Mouse (Mus musculus): ENCODE measurements around the gene Zfp637.

Zfp637 gene

DNA sequence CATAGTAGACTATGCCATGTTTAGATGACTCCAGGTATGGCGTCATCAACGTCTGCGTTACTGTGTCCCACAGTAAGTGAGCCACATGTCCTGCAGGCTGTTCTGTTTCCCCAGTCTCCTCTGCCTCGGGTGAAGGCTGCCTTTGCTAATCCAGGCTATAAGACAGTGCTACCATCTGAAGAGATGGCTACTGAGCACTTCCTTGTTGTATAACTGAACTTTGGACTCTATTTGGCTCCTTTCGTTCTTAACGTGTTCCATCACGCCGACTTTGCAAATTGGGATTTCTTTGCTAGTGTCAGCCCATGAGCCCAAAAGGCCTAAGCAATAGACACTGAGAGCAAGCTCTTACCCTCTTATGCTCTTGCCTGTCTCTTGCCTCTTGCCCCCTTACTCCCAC is 27.2 kb downstream of the Zfp637 start:
- WGBS = 86% methylated on average over 8 of the region's 8 CpGs

DNA sequence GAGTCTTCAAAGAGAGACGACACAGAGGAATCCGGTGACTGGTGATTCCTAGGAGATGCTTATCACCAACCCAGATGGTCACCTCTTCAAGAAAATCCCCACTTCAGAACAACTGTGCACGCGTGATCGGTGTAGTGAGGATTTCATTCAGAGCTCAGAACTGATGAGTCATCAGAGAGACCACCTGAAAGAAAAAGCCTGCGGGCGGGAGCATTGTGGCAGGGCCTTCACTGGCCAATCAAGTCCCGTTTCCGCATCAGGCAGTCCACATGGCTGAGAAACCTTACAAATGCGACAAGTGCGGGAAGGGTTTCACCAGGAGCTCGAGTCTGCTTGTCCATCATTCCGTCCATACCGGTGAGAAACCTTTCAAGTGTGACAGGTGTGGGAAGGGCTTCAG is 30.1 kb downstream of the Zfp637 start:
- 89% methylated on average over 14 of the region's 14 CpGs for WGBS

DNA sequence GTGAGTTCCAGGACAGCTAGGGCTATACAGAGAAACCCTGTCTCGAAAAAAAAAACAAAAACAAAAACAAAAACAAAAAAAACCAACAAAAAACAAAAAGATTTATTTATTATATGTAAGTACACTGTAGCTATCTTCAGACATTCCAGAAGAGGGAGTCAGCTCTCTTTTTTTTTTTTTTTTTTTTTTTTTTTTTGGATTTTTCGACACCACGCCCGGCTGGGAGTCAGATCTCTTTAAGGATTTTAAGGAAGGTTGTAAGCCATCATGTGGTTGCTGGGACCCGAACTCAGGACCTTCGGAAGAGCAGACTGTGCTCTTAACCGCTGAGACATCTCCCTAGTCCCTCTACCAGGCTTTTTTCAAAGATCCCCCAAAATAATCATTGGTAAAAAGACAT is 32.5 kb downstream of the Zfp637 start:
- 76% methylated on average over 7 of the region's 7 CpGs for WGBS

DNA sequence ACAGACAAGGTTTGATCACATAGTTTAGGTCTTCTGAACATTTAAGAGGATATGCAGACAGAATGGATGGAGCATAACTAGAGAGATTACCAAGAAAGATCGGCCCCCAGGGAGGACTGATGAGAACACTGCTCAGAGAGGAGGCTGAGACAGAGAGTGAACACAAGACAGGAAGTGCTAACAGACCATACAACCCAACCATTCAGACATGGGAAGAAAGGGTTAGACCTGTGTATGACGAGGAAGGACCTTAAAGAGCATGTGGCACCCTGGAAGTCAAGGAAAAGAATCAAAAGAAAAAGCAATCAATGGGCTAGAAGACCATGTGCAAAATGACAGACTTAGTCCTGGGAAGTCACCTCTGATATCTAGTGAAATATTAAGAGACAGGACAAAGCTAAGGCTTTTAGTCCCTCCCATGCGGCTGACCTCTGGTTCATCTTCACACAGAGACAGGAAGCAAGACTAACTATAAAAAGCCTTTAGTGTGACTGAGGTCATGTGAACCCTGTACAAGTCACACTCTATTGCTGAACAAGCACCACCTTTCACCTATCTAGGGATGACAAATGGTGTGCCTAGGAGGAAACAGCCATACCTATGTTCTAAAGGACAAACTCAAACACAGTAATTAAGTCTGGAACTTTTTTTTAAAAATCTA is 33.8 kb downstream of the Zfp637 start:
- 76% methylated on average over 3 of the region's 3 CpGs for WGBS

DNA sequence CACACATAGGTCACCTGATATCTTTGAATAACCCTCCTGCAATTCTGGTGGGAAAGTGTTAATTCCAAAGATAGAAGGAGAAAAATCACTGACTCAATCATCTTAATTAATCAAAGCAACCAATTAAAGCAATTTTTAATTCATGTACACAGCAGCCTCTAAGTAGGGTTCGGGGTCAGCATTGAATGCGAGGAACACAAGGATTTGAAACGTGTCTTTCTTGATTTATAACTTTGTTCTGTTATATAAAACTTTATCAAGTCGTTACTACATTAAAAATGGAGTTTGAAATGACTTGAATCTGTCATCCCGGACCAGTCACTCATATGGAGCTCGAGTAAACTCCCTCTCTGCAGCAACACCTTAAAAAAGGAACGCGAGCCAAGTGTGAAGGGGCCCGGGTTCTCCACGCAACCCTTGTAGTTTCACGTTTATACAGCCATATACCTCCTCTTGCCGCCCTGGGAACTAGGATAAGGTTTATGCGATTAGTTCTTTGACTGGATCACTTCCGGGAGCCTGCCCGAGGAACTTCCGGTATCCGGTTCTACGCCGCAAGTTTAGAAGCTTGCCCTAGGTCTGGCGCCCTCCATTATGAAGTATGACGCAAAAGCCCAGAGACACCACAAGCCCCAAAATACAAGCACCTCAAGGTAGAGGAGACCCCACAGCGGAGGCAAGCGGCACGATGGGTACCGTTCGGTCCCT is 37.9 kb downstream of the Zfp637 start:
- 12% methylated on average over 26 of the region's 26 CpGs for WGBS

DNA sequence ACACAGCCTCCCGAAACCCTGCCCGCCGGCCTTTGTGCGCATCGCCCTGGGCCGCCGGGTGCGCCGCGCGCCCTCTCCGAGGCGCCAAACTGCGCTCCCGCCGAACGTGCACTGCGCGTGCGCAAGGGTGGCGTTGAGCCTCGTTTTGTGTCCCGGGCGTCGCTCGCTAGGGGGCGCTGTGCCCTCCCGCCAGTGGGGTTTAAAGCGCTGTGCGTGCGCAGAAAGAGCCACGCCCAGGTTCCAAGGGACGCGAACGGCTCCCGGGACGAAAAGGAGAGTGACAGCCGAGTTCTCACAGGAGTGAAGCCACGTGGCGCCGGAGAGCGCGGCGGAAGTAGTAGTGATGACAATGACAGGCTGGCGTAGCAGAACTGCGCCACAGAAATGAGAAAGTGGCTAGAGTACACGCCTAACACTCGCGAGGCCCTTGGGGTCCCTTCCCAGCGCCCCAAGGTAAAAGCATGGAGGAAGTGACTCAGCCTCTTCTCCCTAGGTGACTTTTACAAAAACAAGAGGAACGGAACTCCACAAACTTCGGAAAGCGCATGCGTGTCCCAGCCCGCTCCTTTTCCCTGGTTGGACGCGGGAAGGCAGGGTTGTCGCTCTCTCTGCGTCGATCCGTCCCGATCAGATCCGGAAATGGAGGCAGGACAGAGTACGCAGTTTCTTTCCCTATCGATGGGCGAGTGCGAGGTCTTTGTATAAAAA is 38.6 kb downstream of the Zfp637 start:
- WGBS = under 1% methylated on average over 67 of the region's 67 CpGs

DNA sequence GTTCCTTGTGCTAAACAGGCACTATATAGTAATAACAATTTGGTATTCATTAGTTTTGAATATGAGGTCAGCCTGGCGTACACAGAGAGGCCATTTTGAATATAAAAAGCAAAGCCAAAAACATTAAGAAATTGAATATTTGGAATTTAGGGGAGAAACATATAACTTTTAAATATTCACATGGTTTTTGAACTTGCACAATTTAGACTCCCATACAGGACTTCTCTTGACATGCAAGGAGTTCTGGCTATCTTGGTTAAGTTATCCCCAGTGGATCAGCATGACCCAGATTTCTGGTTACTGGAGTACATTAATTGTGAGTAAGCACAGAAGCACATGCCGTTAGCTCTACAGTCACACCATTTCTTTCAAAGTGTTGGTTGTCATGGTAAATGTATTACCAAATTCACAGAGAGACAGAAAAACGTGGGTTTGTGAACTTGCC is 39.4 kb downstream of the Zfp637 start:
- WGBS = 13% methylated on average over 3 of the region's 3 CpGs

DNA sequence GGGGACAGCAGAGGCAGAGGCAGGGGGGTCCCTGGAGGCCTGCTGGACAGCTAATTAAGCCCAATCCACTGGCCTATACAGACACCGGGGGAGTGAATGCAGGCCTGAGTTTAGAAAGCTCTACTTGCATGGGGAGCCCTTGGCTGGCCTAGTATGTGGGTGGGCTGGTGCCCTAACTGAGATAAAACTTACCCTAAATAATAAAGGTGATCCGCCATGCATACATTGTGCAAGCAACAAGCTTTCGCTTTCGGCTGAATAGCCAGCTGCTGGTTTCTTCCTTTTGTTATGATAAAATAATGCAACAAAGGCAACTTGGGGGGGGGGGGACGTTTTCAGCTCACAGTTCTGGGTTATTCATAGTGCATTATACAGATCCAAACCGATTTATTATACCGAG is 40.2 kb downstream of the Zfp637 start:
- WGBS = 72% methylated on average over 7 of the region's 7 CpGs

DNA sequence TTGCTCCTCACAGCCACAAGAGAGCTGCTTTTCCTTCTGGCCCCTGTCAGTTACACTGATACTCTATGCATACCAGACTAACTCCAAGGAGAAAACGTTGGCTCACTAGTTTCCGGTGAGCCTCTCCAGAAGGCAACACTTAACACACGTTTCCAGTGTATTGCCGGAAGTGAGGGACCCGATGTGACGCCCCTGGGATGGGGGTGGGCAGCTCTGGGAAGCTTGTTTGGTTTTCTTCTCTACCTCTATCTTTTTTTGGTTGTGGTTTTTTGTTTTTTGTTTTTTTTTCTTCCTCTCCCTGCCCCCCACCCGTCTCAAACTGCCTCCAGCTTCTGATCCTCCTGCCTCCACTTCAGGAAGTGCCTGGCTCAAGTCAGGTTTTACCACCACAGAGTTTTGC is 41.0 kb downstream of the Zfp637 start:
- WGBS = 73% methylated on average over 7 of the region's 7 CpGs

DNA sequence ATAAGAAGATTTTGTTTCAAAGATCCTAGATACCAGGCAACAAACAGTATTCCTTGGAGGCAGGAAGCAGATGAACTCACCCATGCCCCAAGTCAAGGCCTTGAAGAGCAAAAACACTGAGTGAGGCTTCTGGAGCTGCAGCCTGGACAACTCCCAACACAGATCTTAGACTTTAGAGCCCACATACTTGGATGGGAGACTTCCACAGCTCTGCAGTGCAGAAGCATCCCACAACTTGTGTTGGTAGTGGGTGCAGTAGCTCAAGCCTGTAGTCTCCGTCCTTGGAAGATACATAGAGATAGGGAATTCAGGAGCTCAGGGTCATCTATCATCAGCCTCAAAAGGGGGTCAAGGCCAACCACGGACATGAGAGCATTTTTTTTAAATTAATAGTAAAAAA is 45.0 kb downstream of the Zfp637 start:
- WGBS = 84% methylated on average over 2 of the region's 2 CpGs

DNA sequence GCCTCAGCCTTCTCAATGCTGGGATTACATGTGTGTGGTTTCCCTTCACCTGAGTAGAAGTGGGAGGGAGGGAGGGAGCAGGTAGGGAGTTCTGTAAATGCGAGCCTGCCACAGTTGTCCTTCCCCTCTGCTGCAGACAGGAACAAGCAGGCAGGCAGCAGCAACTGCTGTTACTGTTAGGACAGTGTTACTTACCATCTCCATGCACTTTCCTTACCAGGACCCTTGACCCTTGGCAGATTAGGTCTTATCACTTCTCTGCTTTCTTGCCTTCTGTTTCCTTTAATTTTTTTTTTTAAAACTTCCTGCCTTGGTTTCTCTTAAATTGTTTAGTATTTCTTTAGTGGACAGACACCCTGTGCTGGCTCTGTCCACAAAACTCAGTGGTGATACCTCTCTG is 47.1 kb downstream of the Zfp637 start:
- WGBS = 74% methylated on average over 1 of the region's 1 CpGs

DNA sequence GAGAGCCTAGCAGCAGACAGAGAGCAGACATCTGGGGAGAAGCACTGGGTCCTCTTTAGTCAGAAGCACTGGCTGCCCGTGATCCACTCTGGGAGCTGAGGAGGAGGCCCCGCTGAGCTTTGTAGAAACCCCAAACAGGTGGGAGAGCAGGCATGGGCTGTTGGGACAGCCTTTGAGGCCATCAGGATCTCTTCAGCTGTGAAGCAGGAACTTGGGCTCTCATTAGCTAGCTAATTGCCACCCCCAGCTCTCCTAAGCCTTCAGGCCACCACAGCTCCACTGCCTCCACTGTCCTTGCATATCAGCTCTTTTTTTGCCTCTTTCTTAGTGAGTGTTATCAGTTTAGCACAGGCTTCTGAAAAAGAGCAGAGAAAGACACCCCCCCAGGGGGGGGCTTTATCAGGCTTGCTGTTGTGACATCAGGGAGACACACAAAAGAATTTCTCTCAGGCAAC is 47.7 kb downstream of the Zfp637 start:
- WGBS = 78% methylated on average over 2 of the region's 2 CpGs

DNA sequence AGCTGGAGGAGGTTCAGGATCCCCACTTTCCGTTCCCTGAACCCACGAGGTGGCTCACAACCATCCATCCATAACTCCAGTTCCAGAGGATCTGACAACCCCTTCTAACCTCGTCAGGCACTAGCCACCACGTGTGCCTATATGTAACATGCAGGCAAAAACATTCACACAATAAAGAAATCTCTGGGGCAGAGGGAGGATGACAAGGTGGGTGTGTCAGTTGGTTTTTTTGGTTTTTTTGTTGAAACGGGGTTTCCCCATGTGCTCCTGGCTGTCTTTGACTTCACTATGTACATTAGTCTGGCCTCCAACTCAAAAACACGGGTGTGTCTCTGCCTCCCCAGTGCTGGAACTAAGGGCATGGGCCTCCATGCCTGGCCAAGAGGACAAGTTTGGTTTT is 49.3 kb downstream of the Zfp637 start:
- 86% methylated on average over 6 of the region's 6 CpGs for WGBS

DNA sequence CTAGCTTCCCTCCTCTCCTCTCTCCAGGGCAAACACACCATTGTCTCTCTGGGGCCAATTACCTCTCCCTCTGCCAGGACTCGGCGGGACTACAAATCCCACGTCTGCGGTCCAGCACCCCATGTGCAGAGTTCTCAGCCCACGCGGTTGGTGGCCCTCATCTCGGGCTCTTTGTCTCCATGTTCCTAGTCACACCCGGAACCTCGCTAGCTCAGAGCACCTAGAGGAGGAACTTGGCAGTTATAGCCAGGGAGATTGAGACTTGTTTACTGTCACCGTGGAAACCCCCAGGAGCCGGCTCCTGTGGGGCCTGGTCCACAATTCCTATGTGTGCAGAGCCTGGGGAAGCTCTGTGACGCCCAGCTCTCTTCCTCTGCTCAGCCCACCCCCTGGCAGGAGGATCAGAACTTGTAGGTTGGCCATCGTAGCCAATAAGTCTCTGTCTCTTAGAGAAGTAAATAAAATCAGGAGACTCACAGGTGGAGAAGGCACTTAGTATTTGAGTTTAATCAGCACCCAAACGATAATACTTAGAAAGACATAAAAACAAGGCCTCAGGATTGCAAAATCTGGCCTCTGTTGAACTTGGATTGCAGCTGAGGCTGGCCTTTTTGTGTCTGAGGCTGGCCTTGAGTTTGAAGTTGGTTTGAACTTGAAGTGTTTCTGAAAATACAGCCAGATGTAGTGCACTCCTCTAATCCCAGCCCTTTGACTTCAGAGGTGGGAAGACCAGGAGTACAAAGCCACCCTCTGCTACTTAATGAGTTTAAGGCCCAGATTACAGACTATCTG is 50.6 kb downstream of the Zfp637 start:
- 67% methylated on average over 14 of the region's 14 CpGs for WGBS

DNA sequence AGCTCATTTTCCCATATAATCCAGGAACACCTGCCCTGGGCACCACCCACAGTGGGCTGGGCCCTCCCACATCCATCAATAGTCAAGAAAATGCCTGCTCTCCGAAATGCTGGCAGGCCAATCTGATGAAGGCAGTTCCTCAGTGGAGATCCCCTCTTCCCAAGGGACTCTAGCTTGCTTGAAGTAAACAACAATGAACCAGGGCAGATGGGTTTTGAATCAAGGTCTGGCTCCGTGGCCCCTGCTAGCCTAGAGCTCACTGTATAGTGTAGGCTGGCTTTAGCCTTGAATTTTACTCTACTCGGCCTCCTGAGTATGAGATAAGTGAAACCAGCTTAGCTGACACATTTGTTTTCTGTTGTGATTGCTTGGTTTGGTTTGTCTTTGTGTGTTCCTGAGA is 51.4 kb downstream of the Zfp637 start:
- WGBS = 85% methylated on average over 3 of the region's 3 CpGs

DNA sequence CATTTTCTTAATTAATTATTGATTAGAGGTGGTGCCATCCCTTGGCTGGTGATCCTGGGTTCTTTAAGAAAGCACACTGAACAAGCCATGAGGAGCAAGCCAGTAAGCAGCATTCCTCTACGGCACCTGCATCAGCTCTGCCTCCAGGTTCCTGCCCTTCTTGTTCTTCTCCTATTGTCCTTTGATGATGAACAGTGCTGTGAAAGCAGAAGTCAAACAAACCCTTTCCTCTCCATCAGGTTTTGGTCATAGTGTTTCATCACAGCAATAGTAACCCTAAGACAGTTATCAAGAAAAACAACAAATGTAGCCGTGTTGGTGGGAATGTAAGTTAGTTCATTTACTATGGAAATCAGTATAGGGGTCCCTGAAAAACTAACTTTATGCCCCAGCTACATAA is 52.5 kb downstream of the Zfp637 start:
- 90% methylated on average over 2 of the region's 2 CpGs for whole genome bisulfite sequencing
